Mouse (Mus musculus): ENCODE data around the gene Abcc4. TPM values are rescaled to one million over a fixed set of nuclear protein-coding genes. Genes with fewer than 3 reads are reported as not detected.

Abcc4 gene
- polyA plus RNA-seq, 1 experiment = 0.06 TPM

DNA sequence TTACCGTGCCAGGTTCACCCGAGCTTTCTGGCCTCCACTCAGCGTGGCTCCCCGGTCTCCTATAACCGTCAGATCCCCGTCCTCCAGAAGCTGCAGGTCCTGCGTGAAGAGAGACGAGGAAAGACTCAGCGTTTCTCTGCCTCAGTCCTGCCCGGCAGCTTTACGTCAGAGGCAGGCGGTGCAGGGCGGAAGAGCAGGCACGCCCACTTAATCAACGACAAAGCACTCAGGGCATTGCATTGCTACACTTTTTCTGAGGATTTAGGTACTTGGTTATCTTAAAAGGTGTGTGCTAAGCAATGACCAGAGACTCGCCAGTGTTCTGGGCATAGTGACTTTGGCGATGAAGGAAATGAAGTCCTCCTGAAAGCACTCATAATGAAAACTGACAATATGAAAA lies 94.3 kb downstream of the Abcc4 start:
- H3K9me3 ChIP-seq (ENCODE audit: control insufficient read depth, low read length) = no peaks in the 10 kb centered on the region
- H3K36me3 ChIP-seq (ENCODE audit: control insufficient read depth) = peaks cover 4% of the 10 kb centered on the region; the same call in 1 of the 2 replicates
- no peaks in the 10 kb centered on the region for H3K27me3 ChIP-seq (ENCODE audit: control insufficient read depth)

DNA sequence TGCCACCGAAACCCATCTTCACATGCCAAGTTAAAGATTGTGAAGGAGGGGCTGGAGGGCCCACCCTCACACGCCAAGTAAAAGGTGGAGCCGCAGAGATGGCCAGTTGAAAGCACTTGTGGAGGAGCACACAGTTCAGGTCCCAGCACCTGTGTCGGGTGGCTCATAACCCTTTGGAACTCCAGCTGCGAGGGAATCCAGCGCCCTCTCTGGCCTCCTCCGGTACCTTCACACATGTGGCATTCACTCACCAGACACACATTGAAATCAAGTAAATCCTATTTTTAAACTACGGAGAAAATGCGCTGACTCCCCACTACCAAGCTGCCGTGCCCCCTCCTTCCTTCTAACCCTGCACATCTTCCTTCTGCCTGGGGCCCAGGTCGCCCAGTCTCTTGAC lies 95.2 kb downstream of the Abcc4 start:
- Histone ChIP-seq H3K36me3 (ENCODE audit: control insufficient read depth) (peaks cover 4% of the 10 kb centered on the region; the same call in 1 of the 2 replicates), H3K27me3 (ENCODE audit: control insufficient read depth) (no peaks in the 10 kb centered on the region), H3K4me1 (ENCODE audit: control insufficient read depth) (no peaks in the 10 kb centered on the region), H3K9me3 (ENCODE audit: control insufficient read depth, low read length) (no peaks in the 10 kb centered on the region), H3K4me3 (replicated peaks) (no peak overlapping the region)
- TF ChIP-seq GATA1 (IDR thresholded peaks at IDR 0.05; ENCODE audit: low read length) = no peak
- TF ChIP-seq TAL1 (IDR thresholded peaks at IDR 0.05; ENCODE audit: low read length) = no peak

More for the DNA sequence above, 94.3 kb downstream of the Abcc4 start:
- no peaks in the 10 kb centered on the region for H3K4me1 ChIP-seq (ENCODE audit: control insufficient read depth)
- no peak overlapping the region for H3K4me3 ChIP-seq (replicated peaks)
- no peak for TF ChIP-seq GATA1 (IDR thresholded peaks at IDR 0.05; ENCODE audit: low read length)
- no peak for TF ChIP-seq TAL1 (IDR thresholded peaks at IDR 0.05; ENCODE audit: low read length)

DNA sequence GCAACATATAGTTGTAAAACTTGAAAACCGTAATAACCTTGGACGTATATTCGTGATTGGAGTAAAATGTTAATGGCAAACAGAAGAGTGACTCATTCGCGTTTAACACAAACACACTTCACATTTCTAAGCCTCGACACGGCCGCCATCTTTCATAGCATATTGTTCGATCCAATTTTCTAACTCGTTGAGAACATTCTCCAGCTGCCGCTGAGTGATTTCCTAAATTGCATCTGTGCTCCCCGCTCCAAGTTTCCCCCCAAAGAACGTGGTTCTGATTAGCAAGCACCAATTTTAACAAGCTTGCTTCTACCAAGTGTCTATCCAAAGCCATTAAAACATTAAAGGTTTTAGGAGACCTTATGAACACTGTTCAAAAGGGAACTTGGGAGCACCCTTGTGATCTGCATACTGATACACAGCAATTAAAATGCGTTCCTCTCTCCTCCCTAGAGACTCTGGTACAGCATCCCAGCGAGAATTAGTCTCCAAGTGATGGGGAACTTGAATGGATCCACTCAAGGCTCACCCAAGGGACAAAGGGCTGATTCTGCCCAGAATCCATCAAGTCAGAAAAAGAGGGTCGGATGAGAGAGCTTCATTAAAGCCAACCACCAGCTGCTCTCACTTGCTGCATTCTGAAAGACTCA lies 97.1 kb downstream of the Abcc4 start:
- TF ChIP-seq TAL1 (IDR thresholded peaks at IDR 0.05; ENCODE audit: low read length) (no peak), GATA1 (IDR thresholded peaks at IDR 0.05; ENCODE audit: low read length) (no peak)
- Histone ChIP-seq H3K27me3 (ENCODE audit: control insufficient read depth) (no peaks in the 10 kb centered on the region), H3K36me3 (ENCODE audit: control insufficient read depth) (peaks cover 4% of the 10 kb centered on the region; the same call in 1 of the 2 replicates), H3K9me3 (ENCODE audit: control insufficient read depth, low read length) (no peaks in the 10 kb centered on the region), H3K4me1 (ENCODE audit: control insufficient read depth) (no peaks in the 10 kb centered on the region), H3K4me3 (replicated peaks) (no peak overlapping the region)

DNA sequence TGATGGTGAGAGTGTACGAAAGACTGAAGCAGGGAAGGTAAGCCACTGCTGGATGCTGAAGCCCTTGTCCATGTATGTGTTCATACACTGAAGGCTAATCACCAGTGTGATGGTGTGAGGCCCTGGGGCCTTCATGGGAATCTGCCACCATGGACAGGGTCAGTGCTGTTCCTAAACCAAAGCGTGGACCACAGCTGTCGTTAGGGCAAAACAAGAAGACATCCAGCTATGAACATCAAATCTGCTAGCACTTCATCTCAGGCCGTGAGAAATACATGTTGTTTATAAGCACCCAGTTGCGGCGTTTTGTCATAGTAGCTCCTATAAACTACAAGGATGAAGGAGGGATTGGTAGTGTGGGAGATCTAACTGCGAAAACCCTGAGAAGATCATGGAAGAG lies 97.7 kb downstream of the Abcc4 start:
- Histone ChIP-seq H3K36me3 (ENCODE audit: control insufficient read depth) (peaks cover 4% of the 10 kb centered on the region; the same call in 1 of the 2 replicates), H3K4me3 (replicated peaks) (no peak overlapping the region), H3K9me3 (ENCODE audit: control insufficient read depth, low read length) (no peaks in the 10 kb centered on the region), H3K27me3 (ENCODE audit: control insufficient read depth) (no peaks in the 10 kb centered on the region), H3K4me1 (ENCODE audit: control insufficient read depth) (no peaks in the 10 kb centered on the region)
- no peak for TF ChIP-seq GATA1 (IDR thresholded peaks at IDR 0.05; ENCODE audit: low read length)

DNA sequence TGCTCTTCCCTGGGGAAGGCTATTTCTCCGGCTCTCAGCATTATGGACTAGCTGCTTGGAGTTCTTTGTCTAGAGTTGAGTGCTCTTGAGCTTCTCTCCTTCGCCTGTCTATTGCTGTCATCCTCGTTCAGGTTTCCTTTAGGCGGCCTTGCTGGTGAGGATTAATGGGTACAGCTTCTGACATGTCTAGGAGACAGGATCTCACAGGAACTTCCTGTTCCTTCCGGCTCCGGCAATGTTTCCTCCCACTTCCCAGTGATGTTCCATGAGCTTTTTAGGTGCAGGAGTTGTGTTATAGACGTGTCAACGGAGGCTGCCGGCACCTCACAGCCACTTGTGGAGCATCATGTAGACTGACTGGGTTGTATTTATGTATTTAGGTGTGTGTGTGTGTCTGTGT lies 99.5 kb downstream of the Abcc4 start:
- Histone ChIP-seq H3K27me3 (ENCODE audit: control insufficient read depth) (no peaks in the 10 kb centered on the region), H3K4me1 (ENCODE audit: control insufficient read depth) (no peaks in the 10 kb centered on the region), H3K9me3 (ENCODE audit: control insufficient read depth, low read length) (no peaks in the 10 kb centered on the region), H3K4me3 (replicated peaks) (no peak overlapping the region), H3K36me3 (ENCODE audit: control insufficient read depth) (peaks cover 3% of the 10 kb centered on the region; the same call in 1 of the 2 replicates)
- TF ChIP-seq GATA1 (IDR thresholded peaks at IDR 0.05; ENCODE audit: low read length) = no peak
- TF ChIP-seq TAL1 (IDR thresholded peaks at IDR 0.05; ENCODE audit: low read length) = no peak

DNA sequence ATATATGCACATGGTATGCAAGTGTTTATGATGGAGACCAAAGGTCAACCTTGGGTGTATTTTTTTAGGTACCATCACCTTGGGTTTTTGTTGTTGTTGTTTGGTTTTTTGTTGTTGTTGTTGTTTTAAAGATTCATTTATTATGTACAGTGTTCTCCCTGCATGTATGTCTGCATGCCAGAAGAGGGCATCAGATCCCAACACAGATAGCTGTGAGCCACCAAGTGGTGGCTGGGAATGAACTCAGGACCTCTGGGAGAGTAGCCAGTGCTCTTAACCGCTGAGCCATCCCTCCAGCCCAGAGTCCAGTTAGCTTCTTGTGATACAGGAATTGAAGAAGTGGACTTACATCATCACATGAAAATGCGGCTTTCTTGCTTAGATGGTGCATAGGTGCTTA lies 101.1 kb downstream of the Abcc4 start:
- Histone ChIP-seq H3K36me3 (ENCODE audit: control insufficient read depth) (no peaks in the 10 kb centered on the region), H3K4me1 (ENCODE audit: control insufficient read depth) (no peaks in the 10 kb centered on the region), H3K9me3 (ENCODE audit: control insufficient read depth, low read length) (no peaks in the 10 kb centered on the region), H3K27me3 (ENCODE audit: control insufficient read depth) (no peaks in the 10 kb centered on the region), H3K4me3 (replicated peaks) (no peak overlapping the region)
- no peak for TF ChIP-seq TAL1 (IDR thresholded peaks at IDR 0.05; ENCODE audit: low read length)
- TF ChIP-seq GATA1 (IDR thresholded peaks at IDR 0.05; ENCODE audit: low read length) = no peak

DNA sequence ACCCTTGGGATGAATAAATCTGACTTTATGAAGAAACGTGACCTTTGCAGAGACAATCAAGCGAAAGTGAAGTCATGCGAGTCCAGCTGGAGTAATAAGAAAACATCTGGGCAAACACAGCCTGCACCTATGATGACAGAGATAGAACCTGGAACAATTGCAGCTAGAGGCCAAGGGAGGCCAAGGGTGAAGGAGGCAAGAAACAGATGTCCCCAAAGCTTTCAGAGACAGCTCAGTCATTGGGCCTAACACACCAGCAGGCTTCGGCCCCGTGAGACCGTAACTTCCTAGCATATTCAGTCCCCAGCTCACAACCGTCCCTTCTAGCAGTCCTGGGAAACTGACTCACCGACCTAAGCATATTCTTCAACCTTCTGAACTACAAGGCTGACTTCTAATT lies 104.0 kb downstream of the Abcc4 start:
- H3K4me1 ChIP-seq (ENCODE audit: control insufficient read depth) = no peaks in the 10 kb centered on the region
- H3K9me3 ChIP-seq (ENCODE audit: control insufficient read depth, low read length) = no peaks in the 10 kb centered on the region
- H3K4me3 ChIP-seq (replicated peaks) = no peak overlapping the region
- TF ChIP-seq TAL1 (IDR thresholded peaks at IDR 0.05; ENCODE audit: low read length) (no peak), GATA1 (IDR thresholded peaks at IDR 0.05; ENCODE audit: low read length) (no peak)
- H3K36me3 ChIP-seq (ENCODE audit: control insufficient read depth) = no peaks in the 10 kb centered on the region
- H3K27me3 ChIP-seq (ENCODE audit: control insufficient read depth) = no peaks in the 10 kb centered on the region

DNA sequence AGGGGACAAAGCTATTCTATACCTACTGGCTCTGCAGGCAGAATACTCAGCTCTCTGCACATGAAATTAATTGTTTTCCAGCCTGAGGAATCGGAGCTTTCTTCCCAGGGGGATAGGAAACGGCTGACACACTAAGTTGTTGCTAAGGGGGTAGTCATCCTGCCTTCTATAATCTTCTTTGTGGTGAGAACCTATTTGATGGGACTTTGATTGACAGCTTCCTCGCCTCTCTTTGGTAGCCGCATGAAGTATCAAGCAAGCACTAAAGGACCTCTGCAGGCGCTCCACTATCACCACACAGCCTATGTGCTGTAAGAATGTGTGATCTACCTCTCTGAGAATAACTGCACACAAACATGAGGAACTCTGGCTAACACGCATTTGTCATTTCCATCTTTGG lies 105.3 kb downstream of the Abcc4 start:
- no peak for TF ChIP-seq GATA1 (IDR thresholded peaks at IDR 0.05; ENCODE audit: low read length)
- TF ChIP-seq TAL1 (IDR thresholded peaks at IDR 0.05; ENCODE audit: low read length) = no peak
- Histone ChIP-seq H3K36me3 (ENCODE audit: control insufficient read depth) (no peaks in the 10 kb centered on the region), H3K9me3 (ENCODE audit: control insufficient read depth, low read length) (no peaks in the 10 kb centered on the region), H3K27me3 (ENCODE audit: control insufficient read depth) (no peaks in the 10 kb centered on the region), H3K4me1 (ENCODE audit: control insufficient read depth) (no peaks in the 10 kb centered on the region), H3K4me3 (replicated peaks) (no peak overlapping the region)

DNA sequence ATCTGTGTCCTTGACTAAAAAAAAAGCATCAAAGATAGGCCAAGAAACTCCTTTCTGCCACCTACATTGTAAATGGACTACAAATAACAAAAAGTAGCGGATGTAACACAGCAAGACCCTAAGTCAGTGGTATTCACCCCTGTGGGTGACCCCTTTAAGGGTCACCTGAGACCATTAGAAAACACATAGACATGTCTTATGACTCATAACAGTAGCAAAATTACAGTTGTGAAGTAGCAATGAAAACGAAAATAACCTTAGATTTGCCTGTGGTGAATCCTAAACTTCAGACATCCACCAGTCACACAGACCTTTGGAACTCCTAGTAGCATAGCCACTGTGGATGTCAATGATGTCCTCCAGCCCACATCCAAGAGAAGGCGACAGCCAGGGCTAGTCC lies 107.3 kb downstream of the Abcc4 start:
- Histone ChIP-seq H3K4me1 (ENCODE audit: control insufficient read depth) (no peaks in the 10 kb centered on the region), H3K27me3 (ENCODE audit: control insufficient read depth) (no peaks in the 10 kb centered on the region), H3K36me3 (ENCODE audit: control insufficient read depth) (no peaks in the 10 kb centered on the region), H3K9me3 (ENCODE audit: control insufficient read depth, low read length) (no peaks in the 10 kb centered on the region), H3K4me3 (replicated peaks) (no peak overlapping the region)
- TF ChIP-seq GATA1 (IDR thresholded peaks at IDR 0.05; ENCODE audit: low read length) (no peak), TAL1 (IDR thresholded peaks at IDR 0.05; ENCODE audit: low read length) (no peak)

DNA sequence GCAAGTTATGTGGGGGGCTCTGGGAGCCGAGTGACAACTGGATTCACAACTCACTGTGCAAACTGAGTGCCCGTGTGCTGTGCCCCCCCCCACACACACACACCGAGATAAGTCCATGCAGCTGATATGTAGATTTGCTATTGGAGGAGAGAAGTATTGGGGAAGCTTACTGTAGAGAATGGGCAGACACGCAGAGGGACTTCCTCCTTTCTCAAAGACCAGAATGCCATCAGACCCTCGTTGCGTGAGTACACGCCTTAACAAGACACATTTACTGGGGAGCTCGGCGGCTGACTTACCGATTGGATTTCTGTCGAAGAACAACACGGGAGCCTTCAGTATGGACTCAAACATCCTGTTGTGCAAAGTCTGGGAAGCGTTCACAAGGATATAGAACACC lies 111.6 kb downstream of the Abcc4 start:
- H3K4me3 ChIP-seq (replicated peaks) = no peak overlapping the region
- no peaks in the 10 kb centered on the region for H3K9me3 ChIP-seq (ENCODE audit: control insufficient read depth, low read length)
- TF ChIP-seq GATA1 (IDR thresholded peaks at IDR 0.05; ENCODE audit: low read length) = no peak
- TF ChIP-seq TAL1 (IDR thresholded peaks at IDR 0.05; ENCODE audit: low read length) = no peak
- H3K36me3 ChIP-seq (ENCODE audit: control insufficient read depth) = no peaks in the 10 kb centered on the region
- H3K4me1 ChIP-seq (ENCODE audit: control insufficient read depth) = no peaks in the 10 kb centered on the region
- no peaks in the 10 kb centered on the region for H3K27me3 ChIP-seq (ENCODE audit: control insufficient read depth)

Measured in erythroblast, embryonic 14.5 days (primary cell).